25 mouse cellular contexts compared by ENCODE assay signal in the genomic region with DNA sequence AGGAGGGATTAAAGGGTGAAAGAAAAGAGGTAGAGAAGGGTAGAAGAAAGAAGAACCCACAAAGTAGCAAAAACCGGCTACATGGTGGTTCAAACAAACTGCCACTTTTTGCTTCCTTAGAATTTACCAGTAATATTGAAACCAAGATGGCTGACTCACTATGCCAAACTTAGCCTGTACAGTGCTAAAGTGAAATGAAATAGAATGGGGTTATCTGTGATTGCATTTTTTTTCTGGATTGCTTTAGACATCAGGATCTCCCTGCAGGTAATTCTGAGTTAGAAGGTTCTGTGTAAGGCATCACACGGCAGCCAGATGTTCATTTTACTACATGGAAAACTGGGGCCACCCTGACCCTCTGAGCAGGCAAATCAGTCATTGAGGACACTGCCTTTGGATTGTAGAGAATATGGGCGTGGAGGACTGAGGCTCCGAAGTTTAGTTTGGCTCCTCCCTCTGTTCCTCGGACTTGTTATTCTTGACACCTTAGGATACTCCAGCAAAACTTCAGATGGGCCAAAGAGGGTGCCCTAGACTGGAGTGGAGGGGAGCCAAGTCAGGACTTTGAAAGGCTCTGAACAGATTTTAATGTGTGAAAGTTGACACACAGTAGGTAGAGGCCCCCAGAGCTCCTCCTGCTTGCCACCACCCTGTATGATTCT.
A peak's percentile ranks its signal among the peaks of the same experiment; 100 is the strongest.
DNase-seq lines count a peak whose midpoint lies in the region; ATAC-seq and TF ChIP-seq lines count a peak whose summit lies in the region.
"Had no signal": no experiment of that assay in that cellular context is flagged by ENCODE, and none has a peak within 500 bp of the region (broad histone marks: within the 10 kb centered on the region; RNA-seq: fewer than 3 reads in every experiment).

No protein-coding gene starts in this region.

- no peak for DNase-seq in heart, postnatal 10 days
- DNase-seq in liver (no peak), A20 (ENCODE audit: low read depth, low spot score) (peak; percentile 50), CH12.LX (ENCODE audit: extremely low read depth) (peak; percentile 78)
- DNase-seq in midbrain, embryonic 10.5 days (ENCODE audit: low spot score) = no peak
- DNase-seq in hindbrain, embryonic 10.5 days (ENCODE audit: low spot score) = no peak
- DNase-seq: adrenal gland, adult 8-10 months; cerebellum, adult 18-20 months; cerebellum, postnatal 25 days; embryo, embryonic 11 days; heart, postnatal 36 days; kidney, adult 11 months; kidney, postnatal 25 days; layer of hippocampus, adult 9-11 months; right cerebral cortex, adult 18-20 months had no signal

- peak; percentile 91 for TF ChIP-seq EP300 in CH12.LX (IDR thresholded peaks at IDR 0.05; ENCODE audit: low read length)

- H3K9me3 ChIP-seq in heart, embryonic 16.5 days (replicated peaks; ENCODE audit: control insufficient read depth, low read length) = no peaks in the 10 kb centered on the region
- no peaks in the 10 kb centered on the region for H3K9me3 ChIP-seq in liver, embryonic 15.5 days (replicated peaks)
- H3K9me3 ChIP-seq in CH12.LX (replicated peaks; ENCODE audit: low read length) = no peaks in the 10 kb centered on the region
- no peaks in the 10 kb centered on the region for H3K9me3 ChIP-seq in midbrain, embryonic 10.5 days (replicated peaks)
- no peaks in the 10 kb centered on the region for H3K9me3 ChIP-seq in hindbrain, embryonic 10.5 days
- H3K9me3 ChIP-seq: forebrain, embryonic 15.5 days; hindbrain, embryonic 15.5 days; limb, embryonic 10.5 days; midbrain, embryonic 12.5 days; neural tube, embryonic 12.5 days had no signal

- H3K27ac ChIP-seq in heart, embryonic 16.5 days (ENCODE audit: low read length) = peak overlapping the region; percentile 74
- H3K27ac ChIP-seq in liver, embryonic 15.5 days (replicated peaks) = 0 out of 2 replicates have a peak overlapping the region, but pooled peaks have one; percentile 4
- peak overlapping the region; percentile 87 for H3K27ac ChIP-seq in CH12.LX (ENCODE audit: insufficient read depth, low read depth)
- no peak overlapping the region for H3K27ac ChIP-seq in midbrain, embryonic 10.5 days (replicated peaks)
- H3K27ac ChIP-seq in hindbrain, embryonic 10.5 days = no peak overlapping the region
- H3K27ac ChIP-seq: forebrain, embryonic 15.5 days; hindbrain, embryonic 15.5 days; limb, embryonic 10.5 days; liver, embryonic 14.5 days; midbrain, embryonic 12.5 days; neural tube, embryonic 12.5 days had no signal

- 0 out of 2 replicates have a peak, but pooled peaks cover 4% of the 10 kb centered on the region for H3K79me2 ChIP-seq in CH12.LX (replicated peaks; ENCODE audit: control insufficient read depth, extremely low read depth, insufficient read depth, poor library complexity, severe bottlenecking)

- no peak for ATAC-seq in heart, embryonic 16.5 days (replicated peaks; ENCODE audit: extremely low read depth, insufficient read depth, low FRiP score)
- no peak for ATAC-seq in liver, embryonic 15.5 days (ENCODE audit: insufficient read depth)
- ATAC-seq: forebrain, embryonic 15.5 days; Patski had no signal

- no peak overlapping the region for H3K4me3 ChIP-seq in heart, embryonic 16.5 days (ENCODE audit: low read length)
- no peak overlapping the region for H3K4me3 ChIP-seq in liver, embryonic 15.5 days (replicated peaks)
- no peak overlapping the region for H3K4me3 ChIP-seq in CH12.LX (replicated peaks in 1 of 3; ENCODE audit: low read depth in 2 of 3, low read length in 2 of 3, poor library complexity in 1 of 3)
- no peak overlapping the region for H3K4me3 ChIP-seq in midbrain, embryonic 10.5 days
- H3K4me3 ChIP-seq in hindbrain, embryonic 10.5 days = no peak overlapping the region
- H3K4me3 ChIP-seq: forebrain, embryonic 15.5 days; hindbrain, embryonic 15.5 days; left cerebral cortex, adult 2 months; limb, embryonic 10.5 days; midbrain, embryonic 12.5 days; neural tube, embryonic 12.5 days had no signal

- no peak; the same call in 1 of the 2 replicates for TF ChIP-seq RAD21 in CH12.LX (IDR thresholded peaks at IDR 0.05; ENCODE audit: low read depth, low read length)

- no peak overlapping the region for H3K9ac ChIP-seq in heart, embryonic 16.5 days (ENCODE audit: low read length)
- H3K9ac ChIP-seq in liver, embryonic 15.5 days = no peak overlapping the region
- peak overlapping the region; percentile 6; the same call in 1 of the 2 replicates for H3K9ac ChIP-seq in CH12.LX (ENCODE audit: insufficient read depth, low read depth)
- H3K9ac ChIP-seq: forebrain, embryonic 15.5 days; hindbrain, embryonic 15.5 days; liver, embryonic 14.5 days; midbrain, embryonic 12.5 days; neural tube, embryonic 12.5 days had no signal

- no peaks in the 10 kb centered on the region for H3K27me3 ChIP-seq in heart, embryonic 16.5 days (ENCODE audit: control insufficient read depth, insufficient read depth, low read length)
- H3K27me3 ChIP-seq in liver, embryonic 15.5 days = no peaks in the 10 kb centered on the region
- no peaks in the 10 kb centered on the region for H3K27me3 ChIP-seq in CH12.LX (replicated peaks)
- H3K27me3 ChIP-seq in midbrain, embryonic 10.5 days (ENCODE audit: low read depth, poor library complexity, severe bottlenecking) = no peaks in the 10 kb centered on the region
- H3K27me3 ChIP-seq in hindbrain, embryonic 10.5 days (ENCODE audit: insufficient read depth, poor library complexity, severe bottlenecking) = no peaks in the 10 kb centered on the region
- H3K27me3 ChIP-seq: forebrain, embryonic 15.5 days; hindbrain, embryonic 15.5 days; midbrain, embryonic 12.5 days; neural tube, embryonic 12.5 days; Patski had no signal

- in situ Hi-C loops in CH12.LX (cut with MboI; ENCODE audit: low pct_ligation_motif_present, low pct_unique_long_range_greater_than_20kb, low sequenced_read_pairs) = no loop called here

- H3K4me1 ChIP-seq in heart, embryonic 16.5 days (ENCODE audit: control insufficient read depth, insufficient read depth, low read length) = peaks cover 36% of the 10 kb centered on the region
- H3K4me1 ChIP-seq in liver, embryonic 15.5 days (replicated peaks) = peaks cover 40% of the 10 kb centered on the region
- H3K4me1 ChIP-seq in CH12.LX (ENCODE audit: control insufficient read depth in 1 of 2, insufficient read depth in 2 of 2) = peaks cover 38 to 95% of the 10 kb centered on the region in 2 experiments
- H3K4me1 ChIP-seq in midbrain, embryonic 10.5 days = peaks cover 12% of the 10 kb centered on the region
- H3K4me1 ChIP-seq in hindbrain, embryonic 10.5 days (replicated peaks) = peaks cover 14% of the 10 kb centered on the region
- H3K4me1 ChIP-seq: neural tube, embryonic 12.5 days had no signal

- TF ChIP-seq CTCF in CH12.LX (conservative IDR thresholded peaks at IDR 0.05 in 1 of 2, IDR thresholded peaks at IDR 0.05 in 1 of 2; ENCODE audit: low read depth in 2 of 2, low read length in 2 of 2) = no peak

- 76% methylated on average over 5 of the region's 5 CpGs for WGBS in heart, embryonic 16.5 days
- WGBS in liver, embryonic 15.5 days (ENCODE audit: insufficient replicate concordance) = 69% methylated on average over 5 of the region's 5 CpGs
- 91% methylated on average over 5 of the region's 5 CpGs for WGBS in midbrain, embryonic 10.5 days
- 90% methylated on average over 5 of the region's 5 CpGs for WGBS in hindbrain, embryonic 10.5 days

- TF ChIP-seq POLR2A in CH12.LX (IDR thresholded peaks at IDR 0.05; ENCODE audit: low read depth, low read length) = no peak

- dilution Hi-C loops in CH12.LX (cut with MboI; ENCODE audit: extremely low pct_ligation_motif_present, extremely low pct_unique_long_range_greater_than_20kb, low sequenced_read_pairs) = no loop called here

- H3K4me2 ChIP-seq in heart, embryonic 16.5 days (ENCODE audit: low read depth, low read length) = no peak overlapping the region
- H3K4me2 ChIP-seq in liver, embryonic 15.5 days = no peak overlapping the region
- H3K4me2 ChIP-seq in CH12.LX (ENCODE audit: insufficient read depth, low read depth, poor library complexity, severe bottlenecking) = peak overlapping the region; percentile 25; the same call in 1 of the 2 replicates
- H3K4me2 ChIP-seq: forebrain, embryonic 15.5 days; hindbrain, embryonic 15.5 days; midbrain, embryonic 12.5 days; neural tube, embryonic 12.5 days had no signal

- intact Hi-C loops in heart, postnatal 10 days (cut with DNase I) = no loop called here

- no peaks in the 10 kb centered on the region for H3K36me3 ChIP-seq in heart, embryonic 16.5 days (ENCODE audit: control insufficient read depth, insufficient read depth)
- H3K36me3 ChIP-seq in liver, embryonic 15.5 days (replicated peaks) = no peaks in the 10 kb centered on the region
- peaks cover 3 to 15% of the 10 kb centered on the region in 2 experiments for H3K36me3 ChIP-seq in CH12.LX (replicated peaks in 1 of 2; ENCODE audit: control insufficient read depth in 1 of 2, insufficient read depth in 1 of 2, low read length in 1 of 2)
- no peaks in the 10 kb centered on the region for H3K36me3 ChIP-seq in midbrain, embryonic 10.5 days
- no peaks in the 10 kb centered on the region for H3K36me3 ChIP-seq in hindbrain, embryonic 10.5 days
- H3K36me3 ChIP-seq: forebrain, embryonic 15.5 days; hindbrain, embryonic 15.5 days; limb, embryonic 10.5 days; midbrain, embryonic 12.5 days; neural tube, embryonic 12.5 days had no signal

TF ChIP-seq in CH12.LX, 34 proteins besides CTCF, POLR2A, EP300 and RAD21 (continues in another document):
- TF ChIP-seq ZC3H11A (IDR thresholded peaks at IDR 0.05; ENCODE audit: low read depth, low read length) (no peak), CHD1 (IDR thresholded peaks at IDR 0.05; ENCODE audit: low read depth, low read length) (peak; percentile 95), KAT2A (IDR thresholded peaks at IDR 0.05; ENCODE audit: insufficient replicate concordance, low read length) (no peak), E2F4 (IDR thresholded peaks at IDR 0.05; ENCODE audit: insufficient replicate concordance, low read depth, low read length) (0 out of 2 replicates have a peak, but pooled peaks have one; percentile 21), UBTF (IDR thresholded peaks at IDR 0.05; ENCODE audit: low read depth, low read length) (no peak), IRF4 (IDR thresholded peaks at IDR 0.05; ENCODE audit: low read depth, low read length) (peak; percentile 94), MXI1 (IDR thresholded peaks at IDR 0.05; ENCODE audit: low read depth, low read length) (no peak; the same call in 1 of the 2 replicates), JUND (conservative IDR thresholded peaks at IDR 0.05; ENCODE audit: low read depth, low read length) (peak; percentile 95), NELFE (IDR thresholded peaks at IDR 0.05; ENCODE audit: low read depth, low read length) (no peak), ZNF384 (IDR thresholded peaks at IDR 0.05; ENCODE audit: low read depth, low read length) (peak; percentile 89), ELF1 (IDR thresholded peaks at IDR 0.05; ENCODE audit: low read depth, low read length) (0 out of 2 replicates have a peak, but pooled peaks have one; percentile 15), BHLHE40 (IDR thresholded peaks at IDR 0.05; ENCODE audit: low read depth, low read length) (peak; percentile 68), GABPA (IDR thresholded peaks at IDR 0.05; ENCODE audit: insufficient replicate concordance, low read depth, low read length) (no peak), RCOR1 (conservative IDR thresholded peaks at IDR 0.05; ENCODE audit: low read depth, low read length) (peak; percentile 82), NRF1 (IDR thresholded peaks at IDR 0.05; ENCODE audit: low read depth, low read length) (peak; percentile 7; the same call in 1 of the 2 replicates)

Comparison
In these comparisons a context has a peak if more than half of its experiments do, and no peak if none do; other contexts are left out.
1. H3K27ac ChIP-seq: peak in heart, embryonic 16.5 days (single experiment), liver, embryonic 15.5 days (single experiment) and CH12.LX (single experiment); none in midbrain, embryonic 10.5 days (single experiment) and hindbrain, embryonic 10.5 days (single experiment).
2. DNase-seq: peak in A20 (single experiment) and CH12.LX (single experiment); none in heart, postnatal 10 days (0 of 2), liver (single experiment), midbrain, embryonic 10.5 days (single experiment) and hindbrain, embryonic 10.5 days (single experiment).